Mouse (Mus musculus): ENCODE results near the gene Ambra1.

Ambra1 gene

GRCm38 (mm10) chr2:91729971-91730821 is at the start of gene Ambra1:
TSS of gene Ambra1 (plus strand) at chr2:91730134.
- CTCF ChIA-PET = interaction anchor here (0.5 to 1.2 kb wide), 10 partner anchors 8 to 1745 kb away, joined by 3 to 7 read pairs (median 3); no protein-coding TSS in a partner anchor
- POLR2A ChIA-PET = interaction anchor here (0.5 to 6.8 kb wide), 55 partner anchors 10 to 645 kb away, joined by 3 to 45 read pairs (median 4); partner anchors contain the start of genes Atg13 (in 3 of the 4), Harbi1 (in 3 of the 4), Arhgap1 (in 1 of the 4) and F2 (in 1 of the 4)

DNA sequence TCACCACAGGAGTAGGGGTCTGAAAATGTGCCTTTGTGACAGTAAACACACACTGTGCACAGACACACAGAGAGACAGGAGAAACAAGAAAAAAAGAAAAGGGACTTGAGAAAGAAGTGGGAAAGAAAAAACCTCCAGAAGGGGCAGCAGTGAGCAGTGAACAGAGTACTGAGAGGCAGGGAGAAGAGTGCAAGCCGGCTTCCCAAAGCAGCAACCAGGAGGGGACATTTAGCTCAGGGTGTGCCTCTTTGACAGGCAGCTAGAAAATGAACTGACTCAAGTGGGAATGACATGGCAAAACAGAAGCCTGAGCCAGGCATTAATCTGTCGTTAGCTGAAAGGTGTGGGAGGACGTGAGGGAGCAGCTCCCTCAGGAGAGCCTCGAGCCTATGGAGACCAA is 47.1 kb upstream of the Ambra1 start:
- ChIA-PET POLR2A (interaction anchor here in 2 of 4 experiments (0.6 to 2.3 kb wide), 17 partner anchors 9 to 172 kb away, joined by 3 to 11 read pairs (median 4); partner anchors contain the start of genes Ambra1 (in 2 of the 2), Harbi1 (in 2 of the 2), Atg13 (in 1 of the 2) and Ckap5 (in 1 of the 2)), CTCF (interaction anchor here (0.5 to 1.6 kb wide), 20 partner anchors 8 to 1269 kb away, joined by 3 to 8 read pairs (median 4); partner anchors contain the start of genes Atg13 (in 1 of the 4) and Harbi1 (in 1 of the 4))

DNA sequence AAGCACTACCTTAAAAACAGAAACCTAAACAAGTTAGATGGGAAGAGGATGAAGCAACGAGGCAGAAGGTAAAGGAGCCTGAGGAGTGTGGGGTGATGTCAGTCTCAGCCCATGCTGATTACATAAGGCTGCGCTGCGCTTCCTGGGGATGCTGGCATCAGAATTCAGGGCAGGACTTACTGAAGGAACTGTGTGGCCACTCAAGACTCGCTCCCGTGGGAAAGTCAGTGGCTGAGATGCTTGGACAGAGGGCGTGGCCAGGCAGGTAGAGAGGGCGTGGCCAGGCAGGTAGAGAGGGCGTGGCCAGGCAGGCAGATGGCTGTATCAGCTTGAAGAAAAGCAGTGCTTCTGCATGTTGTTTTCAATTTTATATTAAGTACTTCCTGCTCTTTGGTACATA is 46.0 kb upstream of the Ambra1 start:
- CTCF ChIA-PET = interaction anchor here in 3 of 4 experiments (0.9 to 1.6 kb wide), 5 partner anchors 10 to 31 kb away, joined by 3 to 7 read pairs (median 4); no protein-coding TSS in a partner anchor

DNA sequence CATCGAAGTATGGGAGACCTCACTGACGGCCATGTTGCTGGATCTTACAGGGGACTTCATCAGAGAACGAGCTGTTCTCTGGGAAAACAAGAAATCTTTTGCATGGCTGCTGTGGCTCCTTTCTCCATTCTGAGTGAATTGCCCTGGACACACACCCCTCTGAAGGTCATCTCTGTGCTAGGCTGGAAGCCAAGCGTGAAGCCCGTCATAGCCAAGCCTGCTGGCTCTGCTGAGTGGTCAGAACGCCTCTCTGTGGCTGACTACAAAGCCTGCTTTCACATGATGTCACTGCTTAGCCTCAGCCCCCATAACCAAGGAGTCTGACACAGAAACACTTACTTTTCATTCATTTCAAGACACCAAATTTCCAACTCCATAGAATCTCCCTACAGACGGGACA is 40.5 kb upstream of the Ambra1 start:
- CTCF ChIA-PET = no interaction called here
- POLR2A ChIA-PET = interaction anchor here in 3 of 4 experiments (0.6 to 4.6 kb wide), 7 partner anchors 8 to 137 kb away, joined by 3 to 26 read pairs (median 4); partner anchors contain the start of genes Atg13 (in 1 of the 3) and Harbi1 (in 1 of the 3)

More for the DNA sequence above, 46.0 kb upstream of the Ambra1 start:
- POLR2A ChIA-PET = interaction anchor here in 2 of 4 experiments (0.8 to 2.3 kb wide), 10 partner anchors 8 to 157 kb away, joined by 3 to 11 read pairs (median 4); partner anchors contain the start of genes Ambra1 (in 1 of the 2), Ckap5 (in 1 of the 2) and Harbi1 (in 1 of the 2)

DNA sequence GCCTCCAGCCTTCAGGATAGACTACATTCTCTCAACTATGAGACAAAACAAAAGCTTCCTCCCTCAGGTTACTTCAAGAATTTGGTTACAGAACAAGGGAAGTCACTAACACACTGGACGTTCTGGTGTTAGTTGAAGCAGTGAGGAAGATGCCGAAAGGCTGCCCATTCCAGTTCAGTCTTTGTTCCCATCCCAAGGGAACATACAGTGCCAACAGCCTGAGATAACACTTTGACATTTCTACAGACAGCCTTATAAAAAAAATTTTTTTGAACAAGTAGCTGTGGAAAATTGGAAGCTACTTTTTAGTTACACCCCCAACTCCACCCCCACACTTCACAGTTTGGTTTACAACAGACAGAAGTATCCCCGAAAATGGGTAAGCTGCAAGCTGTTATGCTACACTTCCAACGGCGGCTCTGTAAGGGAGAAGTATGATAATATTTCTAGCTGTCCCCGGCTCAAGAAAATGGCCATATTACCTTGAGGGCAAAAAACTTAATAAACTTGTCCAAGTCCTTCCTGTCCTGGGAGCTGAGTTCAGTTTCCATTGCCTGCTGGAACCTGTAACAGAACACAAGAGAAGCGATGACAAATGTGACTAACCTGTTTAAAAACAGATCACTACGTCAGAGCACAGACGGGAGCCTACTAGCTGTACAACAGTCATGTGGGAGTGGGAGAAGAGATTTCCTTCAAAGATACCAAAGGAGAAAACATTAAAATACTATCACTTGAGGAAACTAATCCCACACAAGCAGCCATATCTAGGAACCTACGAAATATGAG is 34.3 kb upstream of the Ambra1 start:
- CTCF ChIA-PET = interaction anchor here in 1 of 4 experiments (1.3 kb wide), 1 partner anchor 27 kb away, joined by 3 read pairs; no protein-coding TSS in a partner anchor
- POLR2A ChIA-PET = interaction anchor here in 2 of 4 experiments (1.3 to 6.0 kb wide), 6 partner anchors 8 to 46 kb away, joined by 3 to 33 read pairs (median 3); partner anchors contain the start of genes Atg13 (in 2 of the 2), Harbi1 (in 2 of the 2), Arhgap1 (in 1 of the 2) and Zfp408 (in 1 of the 2)

GRCm38 (mm10) chr2:91696225-91696590 is 33.7 kb upstream of the Ambra1 start:
- POLR2A ChIA-PET = interaction anchor here in 2 of 4 experiments (1.3 to 6.0 kb wide), 6 partner anchors 8 to 46 kb away, joined by 3 to 33 read pairs (median 3); partner anchors contain the start of genes Atg13 (in 2 of the 2), Harbi1 (in 2 of the 2), Arhgap1 (in 1 of the 2) and Zfp408 (in 1 of the 2)
- CTCF ChIA-PET = interaction anchor here in 1 of 4 experiments (1.3 kb wide), 1 partner anchor 26 kb away, joined by 3 read pairs; no protein-coding TSS in a partner anchor

DNA sequence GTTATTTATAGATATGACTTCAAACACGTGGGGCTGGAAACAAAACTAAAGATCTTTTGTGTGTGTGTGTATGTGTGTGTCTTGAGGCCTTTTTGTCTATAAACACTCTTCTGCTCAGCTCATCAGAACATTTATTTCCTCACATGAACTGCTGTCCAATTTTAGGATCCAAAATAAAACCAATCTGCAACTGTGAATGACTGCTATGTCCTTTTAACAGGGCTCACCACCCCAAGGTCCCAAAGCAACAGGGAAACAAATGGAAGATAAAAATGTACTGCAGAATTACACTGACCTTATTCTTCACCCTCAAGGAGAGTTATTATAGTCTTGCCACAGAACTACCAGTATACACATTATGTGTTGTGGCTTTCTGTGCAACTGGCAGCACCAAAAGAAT is 30.7 kb upstream of the Ambra1 start:
- ChIA-PET CTCF (no interaction called here), POLR2A (interaction anchor here in 2 of 4 experiments (0.9 to 6.0 kb wide), 8 partner anchors 10 to 70 kb away, joined by 3 to 33 read pairs (median 4); partner anchors contain the start of genes Atg13 (in 2 of the 2), Harbi1 (in 2 of the 2), Ambra1 (in 1 of the 2) and Arhgap1 (in 1 of the 2))

DNA sequence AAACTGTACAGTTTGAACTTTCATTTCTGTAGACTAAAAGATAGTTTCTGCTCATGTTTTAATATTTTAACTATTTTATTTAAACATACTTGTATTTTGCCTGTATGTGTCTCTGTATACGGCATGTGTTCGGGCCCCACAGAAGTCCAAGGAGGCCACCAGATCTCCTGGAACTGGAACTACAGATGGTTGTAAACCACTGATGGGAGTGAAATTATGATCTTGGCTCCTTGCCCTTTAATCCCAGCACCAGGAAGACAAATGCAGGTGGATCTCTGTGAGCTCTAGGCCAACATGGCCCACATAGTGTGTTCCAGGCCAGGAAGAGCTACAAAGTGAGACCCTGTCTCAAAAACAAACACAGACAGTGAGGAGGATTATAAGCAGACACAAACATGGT is 28.6 kb upstream of the Ambra1 start:
- ChIA-PET CTCF (interaction anchor here in 1 of 4 experiments (0.9 kb wide), 2 partner anchors 9 to 586 kb away, joined by 3 to 4 read pairs; partner anchors contain the start of genes Atg13 and Harbi1), POLR2A (interaction anchor here in 3 of 4 experiments (0.5 to 1.4 kb wide), 6 partner anchors 9 to 231 kb away, joined by 3 to 7 read pairs (median 4); partner anchors contain the start of genes Atg13 (in 2 of the 3), Harbi1 (in 2 of the 3) and Ambra1 (in 1 of the 3))

DNA sequence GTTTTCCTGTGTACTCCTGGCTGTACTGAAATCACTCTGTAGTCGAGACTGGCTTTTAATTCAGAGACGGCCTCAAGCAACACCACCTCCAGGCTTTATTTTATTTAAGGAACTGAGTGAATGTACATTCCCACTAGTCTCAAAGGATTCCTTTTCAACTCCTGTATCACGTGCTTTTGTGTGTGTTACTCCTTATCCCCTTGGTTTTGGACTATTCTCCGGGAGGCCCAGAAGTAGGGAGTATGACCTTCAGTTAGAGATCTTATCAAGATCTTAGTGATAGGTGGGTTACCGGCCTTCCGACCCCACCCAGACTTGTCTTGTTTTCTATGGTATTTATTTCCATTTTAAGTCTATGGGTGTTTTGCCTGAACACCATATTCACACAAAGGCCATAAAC is 24.2 kb upstream of the Ambra1 start:
- CTCF ChIA-PET = no interaction called here
- POLR2A ChIA-PET = no interaction called here

DNA sequence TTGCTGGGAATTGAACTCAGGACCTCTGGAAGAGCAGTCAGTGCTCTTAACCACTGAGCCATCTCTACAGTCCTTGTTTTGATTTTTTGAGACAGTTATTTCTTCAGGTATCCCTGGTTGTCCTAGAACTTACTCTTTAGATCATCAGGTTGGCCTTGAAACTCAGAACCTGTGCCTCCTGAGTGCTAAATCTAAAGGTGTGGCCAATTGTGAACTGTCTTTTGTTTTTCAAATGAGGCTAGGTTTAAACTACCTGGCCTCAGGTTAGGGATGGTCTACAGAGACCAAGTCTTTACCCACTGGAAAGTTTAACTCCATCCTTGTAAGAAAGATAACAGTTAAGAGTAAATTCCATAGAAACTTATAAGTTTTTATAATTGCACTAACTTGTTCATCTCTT is 23.5 kb upstream of the Ambra1 start:
- POLR2A ChIA-PET = interaction anchor here in 2 of 4 experiments (0.8 to 5.1 kb wide), 4 partner anchors 9 to 50 kb away, joined by 3 to 33 read pairs (median 6); no protein-coding TSS in a partner anchor

GRCm38 (mm10) chr2:91708361-91708760 is 21.6 kb upstream of the Ambra1 start:
- ChIA-PET POLR2A (interaction anchor here in 1 of 4 experiments (1.0 to 5.1 kb wide), 4 partner anchors 11 to 58 kb away, joined by 3 to 33 read pairs (median 6); partner anchors contain the start of genes Arhgap1 and Zfp408), CTCF (interaction anchor here in 1 of 4 experiments (0.6 kb wide), 1 partner anchor 326 kb away, joined by 3 read pairs; no protein-coding TSS in a partner anchor)

More for the DNA sequence above, 23.5 kb upstream of the Ambra1 start:
- CTCF ChIA-PET = no interaction called here

GRCm38 (mm10) chr2:91710272-91711234 is 19.4 kb upstream of the Ambra1 start, which contains the start of the genes Atg13 and Harbi1:
TSS of gene Atg13 (minus strand) at chr2:91710576.
TSS of gene Harbi1 (plus strand) at chr2:91710852.
- POLR2A ChIA-PET = interaction anchor here in 3 of 4 experiments (0.5 to 5.1 kb wide), 49 partner anchors 9 to 682 kb away, joined by 3 to 45 read pairs (median 4); partner anchors contain the start of genes Ambra1 (in 3 of the 3), Arhgap1 (in 2 of the 3), Zfp408 (in 2 of the 3) and Arfgap2 (in 1 of the 3)

GRCm38 (mm10) chr2:91711256-91711925 is 18.5 kb upstream of the Ambra1 start:
- CTCF ChIA-PET = interaction anchor here in 3 of 4 experiments (0.5 to 1.5 kb wide), 7 partner anchors 10 to 252 kb away, joined by 3 to 16 read pairs (median 4); no protein-coding TSS in a partner anchor
- POLR2A ChIA-PET = interaction anchor here in 3 of 4 experiments (0.6 to 5.1 kb wide), 38 partner anchors 8 to 681 kb away, joined by 3 to 45 read pairs (median 4); partner anchors contain the start of genes Ambra1 (in 3 of the 3), Arhgap1 (in 2 of the 3), Zfp408 (in 2 of the 3) and Arfgap2 (in 1 of the 3)

More at GRCm38 (mm10) chr2:91710272-91711234, 19.4 kb upstream of the Ambra1 start, which contains the start of the genes Atg13 and Harbi1:
- CTCF ChIA-PET = interaction anchor here (0.5 to 1.5 kb wide), 10 partner anchors 9 to 253 kb away, joined by 3 to 16 read pairs (median 4); no protein-coding TSS in a partner anchor

- POLR2A ChIA-PET = interaction anchor here in 3 of 4 experiments (0.7 to 2.6 kb wide), 3 partner anchors 14 to 347 kb away, joined by 3 to 10 read pairs (median 4); partner anchors contain the start of gene Ambra1 (in 1 of the 3)
- CTCF ChIA-PET = interaction anchor here in 1 of 4 experiments (0.7 kb wide), 1 partner anchor 13 kb away, joined by 4 read pairs; no protein-coding TSS in a partner anchor
These were observed 15.0 kb upstream of the Ambra1 start for GRCm38 (mm10) chr2:91714921-91715320.

- ChIA-PET POLR2A (interaction anchor here in 1 of 4 experiments (1.0 to 1.2 kb wide), 3 partner anchors 10 to 33 kb away, joined by 4 to 7 read pairs (median 5); partner anchors contain the start of gene Ambra1), CTCF (interaction anchor here in 2 of 4 experiments (0.5 to 0.6 kb wide), 2 partner anchors 15 to 813 kb away, joined by 5 to 6 read pairs; no protein-coding TSS in a partner anchor)
These were observed 11.7 kb upstream of the Ambra1 start for GRCm38 (mm10) chr2:91718276-91718675.
